Mouse (Mus musculus) neutrophil, adult 5-6 weeks (primary cell): Measurements from ENCODE around the gene Aipl1. TPM values are rescaled to one million over a fixed set of nuclear protein-coding genes. Genes with fewer than 3 reads are reported as not detected.

ENCODE experiments used
- ATAC-seq: fragments of 151-379, 151-347 bp; 2 replicates; pipeline ENCODE4 v1.8.0; 2017; ENCODE audit warnings: mild to moderate bottlenecking, moderate TSS enrichment; ENCODE audit not compliant: insufficient number of reproducible peaks, poor library complexity, low FRiP score, severe bottlenecking; ENCODE audit errors: extremely low read depth
- total RNA-seq: library from RNA; stranded (forward); fragments of 200-1000 nt; gene quantifications from 2 replicates; pipeline ENCODE4 v1.2.3, GENCODE M21; 2017

The Aipl1 gene
- total RNA-seq, 1 experiment from 2014 or later = not detected

- ATAC-seq = no peak
Observed at GRCm38 (mm10) chr11:72050895-72051858, 13.9 kb upstream of the Aipl1 start.

- ATAC-seq = no peak
Observed at GRCm38 (mm10) chr11:72050168-72050894, 13.0 kb upstream of the Aipl1 start.

- no peak for ATAC-seq
Observed at GRCm38 (mm10) chr11:72049171-72049759, 12.0 kb upstream of the Aipl1 start.

GRCm38 (mm10) chr11:72048730-72049129 lies 11.4 kb upstream of the Aipl1 start:
- ATAC-seq = no peak

- ATAC-seq = no peak
Observed at GRCm38 (mm10) chr11:72044231-72044630, 6.9 kb upstream of the Aipl1 start.

- no peak for ATAC-seq
Observed at GRCm38 (mm10) chr11:72042631-72043030, 5.3 kb upstream of the Aipl1 start.

GRCm38 (mm10) chr11:72041768-72042607 lies 4.7 kb upstream of the Aipl1 start, which contains the start of gene Pimreg:
Pimreg (plus strand) TSS chr11:72042032.
- ATAC-seq = peak; percentile 56

GRCm38 (mm10) chr11:72041290-72041767 lies 4.0 kb upstream of the Aipl1 start:
- ATAC-seq = no peak

- no peak for ATAC-seq
Observed at GRCm38 (mm10) chr11:72039599-72040386, 2.5 kb upstream of the Aipl1 start.

- ATAC-seq = no peak
Observed at GRCm38 (mm10) chr11:72037996-72038395, 687 bp upstream of the Aipl1 start.

GRCm38 (mm10) chr11:72032589-72032988 lies 4.7 kb downstream of the Aipl1 start:
- no peak for ATAC-seq

GRCm38 (mm10) chr11:72032091-72032490 lies 5.2 kb downstream of the Aipl1 start:
- ATAC-seq = no peak

- no peak for ATAC-seq
Observed at GRCm38 (mm10) chr11:72031353-72031752, 6.0 kb downstream of the Aipl1 start.

- no peak for ATAC-seq
Observed at GRCm38 (mm10) chr11:72029143-72029542, 8.2 kb downstream of the Aipl1 start.

- ATAC-seq = no peak
Observed at GRCm38 (mm10) chr11:72027836-72028235, 9.5 kb downstream of the Aipl1 start.

GRCm38 (mm10) chr11:72026516-72026915 lies 10.8 kb downstream of the Aipl1 start:
- ATAC-seq = no peak

GRCm38 (mm10) chr11:72025843-72026242 lies 11.5 kb downstream of the Aipl1 start:
- no peak for ATAC-seq
